Mouse (Mus musculus) embryonic facial prominence, embryonic 13.5 days (tissue): ENCODE data around the gene Fbxw7. TPM values are rescaled to one million over a fixed set of nuclear protein-coding genes. Genes with fewer than 3 reads are reported as not detected.
A peak's percentile ranks its signal among the peaks of the same experiment; 100 is the strongest.

Experiments used
- ATAC-seq: fragments of 200-750 bp; cut with Nextera tagmentation; 2 replicates; pipeline ENCODE4 v1.8.0; 2017; ENCODE audit warnings: low read depth; ENCODE audit not compliant: insufficient number of reproducible peaks, insufficient read depth, low FRiP score, low TSS enrichment
- H3K27ac ChIP-seq: fragments of 300-500 bp; sonication (generic); 2 replicates; pipeline ENCODE4 v1.5.1; 2015; ENCODE audit warnings: moderate library complexity, mild to moderate bottlenecking, inconsistent platforms
- H3K27me3 ChIP-seq: fragments of 300-500 bp; sonication (generic); 2 replicates; pipeline ENCODE4 v1.6.1; 2015; ENCODE audit warnings: mild to moderate bottlenecking, inconsistent platforms
- H3K36me3 ChIP-seq: fragments of 300-500 bp; sonication (generic); 2 replicates; pipeline ENCODE4 v1.6.1; 2015; ENCODE audit warnings: mild to moderate bottlenecking, inconsistent platforms
- H3K4me1 ChIP-seq: fragments of 300-500 bp; sonication (generic); 2 replicates; pipeline ENCODE4 v1.6.1; 2015; ENCODE audit warnings: inconsistent platforms
- H3K4me2 ChIP-seq: fragments of 300-500 bp; sonication (generic); 2 replicates; pipeline ENCODE4 v1.6.1; 2015; ENCODE audit warnings: moderate library complexity, mild to moderate bottlenecking, inconsistent platforms
- H3K4me3 ChIP-seq: fragments of 300-500 bp; sonication (generic); 2 replicates; pipeline ENCODE4 v1.5.1; 2015; ENCODE audit warnings: mild to moderate bottlenecking, inconsistent platforms
- H3K9ac ChIP-seq: fragments of 300-500 bp; sonication (generic); 2 replicates; pipeline ENCODE4 v1.6.1; 2015; ENCODE audit warnings: mild to moderate bottlenecking, inconsistent platforms
- H3K9me3 ChIP-seq: fragments of 300-500 bp; sonication (generic); 2 replicates; pipeline ENCODE4 v1.6.1; 2016; ENCODE audit warnings: inconsistent platforms
- WGBS: fragments of 180-500 bp; shearing (Covaris S2); methylation state at CpG from one replicate; pipeline ENCODE4 v1.1.7; 2015; ENCODE audit warnings: mixed read lengths; 5-methylcytosine and 5-hydroxymethylcytosine counted together
- polyA plus RNA-seq: library from polyadenylated mRNA; unstranded; fragments of >200 nt; fragmentation: Nextera tagmentation; extraction: Ambion mirVana; gene quantifications from 2 replicates; pipeline ENCODE4 v1.2.1, GENCODE M21; 2015

Fbxw7 gene
- polyA plus RNA-seq, 1 experiment from 2014 or later, result 14.5 TPM

DNA sequence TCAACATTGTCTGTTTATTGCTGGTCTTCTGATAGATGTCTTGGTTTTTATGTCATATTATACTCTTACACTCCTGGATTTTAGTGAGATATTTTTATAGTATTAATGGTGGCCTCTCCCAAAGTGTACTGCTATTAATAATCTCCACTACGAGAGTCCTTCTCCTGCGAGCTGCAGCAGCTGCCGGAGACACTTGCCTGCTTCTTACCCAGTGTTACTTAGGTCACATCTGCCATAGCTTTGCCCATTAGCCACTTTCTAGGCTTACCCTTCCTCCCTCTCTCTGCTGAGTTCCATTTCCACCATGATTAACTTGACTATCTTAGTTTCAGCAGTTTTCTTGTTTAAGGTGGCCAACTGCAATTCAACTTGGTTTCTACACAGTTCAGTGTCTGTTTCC lies 115.6 kb downstream of the Fbxw7 start:
- 83% methylated on average over 3 of the region's 3 CpGs for WGBS
- Histone ChIP-seq H3K27me3 (no peaks in the 10 kb centered on the region), H3K4me2 (no peak overlapping the region), H3K36me3 (no peaks in the 10 kb centered on the region), H3K4me3 (no peak overlapping the region), H3K9ac (no peak overlapping the region), H3K4me1 (no peaks in the 10 kb centered on the region), H3K27ac (no peak overlapping the region), H3K9me3 (no peaks in the 10 kb centered on the region)
- ATAC-seq, result no peak

DNA sequence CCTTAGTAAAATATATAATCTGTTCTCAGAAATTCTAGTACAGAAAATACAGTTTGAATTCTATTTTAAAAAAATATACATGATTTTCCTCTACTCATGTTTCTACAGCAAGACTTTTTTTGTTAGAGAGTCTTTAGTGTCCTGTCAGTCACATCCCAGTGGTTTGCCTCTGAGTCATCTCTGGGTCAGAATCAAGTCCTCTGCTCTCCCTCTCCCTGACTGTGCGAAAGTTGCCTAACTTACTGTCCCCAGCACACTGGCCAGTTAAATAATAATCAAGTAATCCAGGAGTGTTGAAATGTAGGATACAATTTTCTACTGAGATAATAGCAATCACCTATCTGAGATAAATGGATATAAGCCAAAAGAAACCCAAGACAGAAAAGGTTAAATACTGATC lies 120.7 kb downstream of the Fbxw7 start:
- Histone ChIP-seq H3K4me2 (no peak overlapping the region), H3K9ac (no peak overlapping the region), H3K27me3 (no peaks in the 10 kb centered on the region), H3K27ac (no peak overlapping the region), H3K4me1 (peaks cover 6% of the 10 kb centered on the region), H3K9me3 (no peaks in the 10 kb centered on the region), H3K4me3 (no peak overlapping the region), H3K36me3 (no peaks in the 10 kb centered on the region)
- ATAC-seq, result no peak
- 84% methylated on average over 1 of the region's 1 CpGs for WGBS

DNA sequence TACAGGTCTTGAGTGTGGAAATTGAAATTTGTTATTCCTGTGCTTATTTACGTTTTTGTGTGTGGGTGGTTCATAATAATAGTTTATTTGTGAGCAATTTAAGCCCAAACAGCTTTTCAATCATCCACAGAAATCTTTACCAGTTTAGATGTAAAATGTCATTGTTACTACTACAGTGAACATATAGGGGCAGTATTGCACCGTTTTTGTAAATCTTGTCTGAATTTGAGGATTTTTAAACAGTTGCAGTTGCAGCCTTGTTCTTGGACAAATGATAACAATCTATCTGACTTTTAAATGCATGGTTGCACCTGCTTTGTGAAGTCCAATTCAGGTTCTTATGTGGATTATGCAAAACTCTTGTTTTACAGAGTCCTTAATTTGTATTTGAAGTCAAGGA lies 121.2 kb downstream of the Fbxw7 start:
- Histone ChIP-seq H3K27me3 (no peaks in the 10 kb centered on the region), H3K36me3 (no peaks in the 10 kb centered on the region), H3K4me2 (no peak overlapping the region), H3K4me1 (peaks cover 6% of the 10 kb centered on the region), H3K27ac (no peak overlapping the region), H3K4me3 (no peak overlapping the region), H3K9me3 (no peaks in the 10 kb centered on the region), H3K9ac (no peak overlapping the region)
- ATAC-seq, result no peak
- 40% methylated on average over 2 of the region's 2 CpGs for WGBS

DNA sequence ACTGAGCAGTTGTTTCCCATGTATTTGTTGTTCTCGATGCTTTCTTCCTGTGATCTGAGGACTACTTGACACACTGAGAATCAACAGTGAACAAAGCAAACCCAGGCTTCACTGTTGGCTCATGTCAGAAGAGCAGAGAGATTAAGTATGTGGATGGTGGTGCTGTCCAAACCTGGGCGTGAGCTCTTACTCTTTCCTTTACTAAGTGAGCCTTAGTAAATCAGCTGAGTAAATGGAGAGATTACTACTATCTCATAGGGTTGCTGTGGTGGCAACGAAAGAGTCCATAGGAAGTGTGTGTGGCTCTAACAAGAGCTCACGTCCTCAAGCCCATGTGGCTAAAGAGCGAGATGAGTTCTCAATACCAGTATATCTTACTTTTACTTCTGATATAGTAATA lies 121.9 kb downstream of the Fbxw7 start:
- ATAC-seq, result no peak
- 90% methylated on average over 5 of the region's 5 CpGs for WGBS

DNA sequence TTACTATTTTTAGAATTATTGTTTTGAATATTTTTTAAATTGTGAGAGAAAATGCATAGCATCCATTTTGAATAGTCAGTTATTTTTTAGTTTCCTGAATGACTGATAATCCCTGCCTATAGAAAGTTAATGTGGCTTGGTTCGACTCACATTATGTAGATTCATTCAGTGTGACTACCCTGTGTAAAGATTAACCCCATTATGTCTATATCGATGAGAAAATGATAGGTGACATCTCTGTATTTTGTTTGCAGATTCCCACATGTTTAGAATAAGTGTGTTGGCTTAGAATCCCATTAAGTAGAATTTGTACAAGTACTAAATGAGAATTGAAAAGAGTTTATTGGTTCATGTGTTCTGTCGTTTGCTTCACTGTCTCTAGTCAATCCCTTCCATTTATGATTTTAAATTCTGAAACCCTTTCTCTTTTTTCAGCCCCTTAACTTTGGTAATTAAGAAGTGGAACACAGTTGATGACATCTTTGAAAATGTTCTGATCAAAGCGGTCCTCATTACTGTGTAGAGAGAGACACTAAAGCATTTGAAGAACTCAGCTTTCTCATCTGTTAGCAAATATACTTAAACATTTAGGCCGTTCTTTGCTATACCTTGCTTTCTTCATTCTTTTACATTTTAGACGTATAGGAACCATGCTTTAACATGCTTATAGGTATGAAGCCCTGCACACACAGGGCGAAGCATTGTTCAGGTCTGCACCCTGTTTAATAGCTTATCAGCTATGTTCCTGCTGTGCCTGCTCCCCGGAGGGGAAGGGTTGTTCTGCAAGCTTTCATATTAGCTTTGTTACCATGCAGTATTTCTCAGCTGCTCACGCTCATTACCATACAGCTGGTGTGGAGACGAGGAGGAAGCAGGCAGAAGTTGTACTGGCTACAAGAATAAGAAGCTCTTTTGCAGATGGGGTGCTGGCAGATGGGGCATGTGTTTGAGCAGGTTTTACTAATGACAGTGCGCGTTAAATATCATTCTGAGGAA lies 122.6 kb downstream of the Fbxw7 start:
- Histone ChIP-seq H3K9ac (no peak overlapping the region), H3K27me3 (no peaks in the 10 kb centered on the region), H3K4me1 (peaks cover 6% of the 10 kb centered on the region), H3K27ac (no peak overlapping the region; the same call in 1 of the 2 replicates), H3K9me3 (no peaks in the 10 kb centered on the region), H3K36me3 (no peaks in the 10 kb centered on the region), H3K4me2 (no peak overlapping the region), H3K4me3 (no peak overlapping the region)
- 0 out of 2 replicates have a peak, but pooled peaks have one; percentile 32 for ATAC-seq
- WGBS, result 60% methylated on average over 12 of the region's 12 CpGs

More for the DNA sequence above, 121.9 kb downstream of the Fbxw7 start:
- H3K4me3 ChIP-seq, result no peak overlapping the region
- H3K9me3 ChIP-seq, result no peaks in the 10 kb centered on the region
- H3K27ac ChIP-seq, result no peak overlapping the region
- H3K4me1 ChIP-seq, result peaks cover 6% of the 10 kb centered on the region
- no peaks in the 10 kb centered on the region for H3K27me3 ChIP-seq
- H3K36me3 ChIP-seq, result no peaks in the 10 kb centered on the region
- no peak overlapping the region for H3K4me2 ChIP-seq
- no peak overlapping the region for H3K9ac ChIP-seq

DNA sequence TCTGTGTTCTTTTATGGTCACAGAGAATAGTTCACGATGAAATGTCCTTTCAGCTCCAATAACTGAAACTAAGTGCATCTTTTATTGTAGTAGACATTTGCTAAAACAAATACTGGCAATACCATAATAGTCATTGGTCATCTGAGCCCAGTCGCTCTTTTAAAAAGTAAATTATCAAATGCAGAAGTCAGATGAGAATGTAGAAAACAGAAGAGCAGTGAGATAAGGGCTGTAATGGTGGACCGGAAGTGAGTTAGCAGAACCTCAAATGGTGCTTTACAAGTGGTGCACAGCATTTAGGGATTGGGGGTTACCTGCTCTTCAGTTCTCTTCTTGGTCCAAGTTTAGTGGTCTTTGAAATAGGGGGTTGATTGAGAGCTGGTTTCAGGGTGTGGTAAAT lies 129.9 kb downstream of the Fbxw7 start:
- Histone ChIP-seq H3K36me3 (no peaks in the 10 kb centered on the region), H3K9me3 (no peaks in the 10 kb centered on the region), H3K9ac (no peak overlapping the region), H3K27me3 (no peaks in the 10 kb centered on the region), H3K4me2 (no peak overlapping the region), H3K4me1 (no peaks in the 10 kb centered on the region), H3K4me3 (no peak overlapping the region), H3K27ac (no peak overlapping the region)
- ATAC-seq, result no peak
- 94% methylated on average over 3 of the region's 3 CpGs for WGBS

DNA sequence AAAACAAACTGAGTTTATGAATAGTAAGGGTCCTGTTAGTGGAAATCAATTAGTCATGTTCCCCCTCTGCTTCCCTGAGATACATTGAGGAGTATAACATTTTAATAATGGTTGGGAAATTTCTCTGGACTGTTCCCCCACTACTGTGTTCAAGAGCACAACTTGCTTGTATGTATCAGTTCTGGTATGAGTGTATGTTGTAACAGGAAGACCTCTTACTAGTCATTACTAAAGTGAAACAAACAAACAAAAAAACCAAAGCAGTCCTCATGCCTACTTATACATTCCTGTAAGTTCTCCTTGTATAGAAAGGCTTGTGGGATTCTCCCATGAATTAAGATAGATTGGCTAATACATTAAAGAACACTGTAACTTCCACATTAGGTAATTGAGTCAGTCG lies 131.3 kb downstream of the Fbxw7 start:
- 92% methylated on average over 1 of the region's 1 CpGs for WGBS
- H3K9ac ChIP-seq, result no peak overlapping the region

DNA sequence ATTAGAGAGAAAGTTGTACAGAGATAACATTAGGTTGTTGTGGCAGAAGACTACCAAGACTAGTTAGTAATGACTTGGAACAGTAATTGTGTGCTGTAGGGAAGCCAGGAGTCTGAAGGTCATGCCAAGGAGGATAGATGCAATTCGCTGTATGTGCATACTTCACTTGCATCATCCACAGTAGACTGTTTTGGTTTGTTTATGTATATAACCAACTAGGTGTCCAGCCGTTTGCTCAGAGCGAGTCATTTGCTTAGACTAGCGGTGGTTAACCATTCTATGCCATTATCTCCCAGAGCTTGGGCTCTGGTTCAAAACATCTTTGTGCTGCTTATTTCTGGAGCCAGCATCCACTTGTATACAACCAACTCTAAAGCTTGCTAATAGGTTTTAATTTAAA lies 134.3 kb downstream of the Fbxw7 start:
- no peaks in the 10 kb centered on the region for H3K9me3 ChIP-seq
- no peak overlapping the region for H3K9ac ChIP-seq
- no peak for ATAC-seq
- 83% methylated on average over 4 of the region's 4 CpGs for WGBS
- H3K4me3 ChIP-seq, result no peak overlapping the region
- no peaks in the 10 kb centered on the region for H3K4me1 ChIP-seq
- no peaks in the 10 kb centered on the region for H3K27me3 ChIP-seq
- H3K27ac ChIP-seq, result no peak overlapping the region
- H3K4me2 ChIP-seq, result no peak overlapping the region
- H3K36me3 ChIP-seq, result no peaks in the 10 kb centered on the region

More for the DNA sequence above, 131.3 kb downstream of the Fbxw7 start:
- ATAC-seq, result no peak
- Histone ChIP-seq H3K36me3 (no peaks in the 10 kb centered on the region), H3K4me2 (no peak overlapping the region), H3K4me3 (no peak overlapping the region), H3K27ac (no peak overlapping the region), H3K27me3 (no peaks in the 10 kb centered on the region), H3K9me3 (no peaks in the 10 kb centered on the region), H3K4me1 (no peaks in the 10 kb centered on the region)

DNA sequence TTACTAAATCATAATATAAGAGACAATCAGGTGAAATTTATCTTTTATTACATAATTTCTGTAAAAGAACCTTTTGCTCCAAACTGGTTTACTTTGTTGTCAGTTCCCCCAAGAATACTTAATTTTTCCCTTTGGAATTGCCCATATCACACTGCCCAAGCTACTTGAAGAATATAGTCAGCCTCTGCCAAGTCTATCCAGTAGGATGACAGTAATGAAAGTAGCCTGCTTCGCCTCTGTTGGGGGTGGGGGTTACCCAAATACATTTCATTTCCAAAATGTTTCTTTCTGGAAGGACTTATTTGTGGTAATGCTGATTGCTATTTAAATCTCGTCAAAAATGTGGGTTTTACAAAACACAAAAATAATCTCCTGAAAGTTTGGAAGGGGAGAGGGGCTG lies 136.6 kb downstream of the Fbxw7 start:
- no peaks in the 10 kb centered on the region for H3K4me1 ChIP-seq
- peak overlapping the region; percentile 70 for H3K4me2 ChIP-seq
- no peaks in the 10 kb centered on the region for H3K9me3 ChIP-seq
- H3K27me3 ChIP-seq, result no peaks in the 10 kb centered on the region
- WGBS, result 15% methylated on average over 2 of the region's 2 CpGs
- ATAC-seq, result 0 out of 2 replicates have a peak, but pooled peaks have one; percentile 10
- H3K36me3 ChIP-seq, result no peaks in the 10 kb centered on the region
- H3K4me3 ChIP-seq, result peak overlapping the region; percentile 48
- H3K27ac ChIP-seq, result no peak overlapping the region
- H3K9ac ChIP-seq, result peak overlapping the region; percentile 73; the same call in 1 of the 2 replicates

DNA sequence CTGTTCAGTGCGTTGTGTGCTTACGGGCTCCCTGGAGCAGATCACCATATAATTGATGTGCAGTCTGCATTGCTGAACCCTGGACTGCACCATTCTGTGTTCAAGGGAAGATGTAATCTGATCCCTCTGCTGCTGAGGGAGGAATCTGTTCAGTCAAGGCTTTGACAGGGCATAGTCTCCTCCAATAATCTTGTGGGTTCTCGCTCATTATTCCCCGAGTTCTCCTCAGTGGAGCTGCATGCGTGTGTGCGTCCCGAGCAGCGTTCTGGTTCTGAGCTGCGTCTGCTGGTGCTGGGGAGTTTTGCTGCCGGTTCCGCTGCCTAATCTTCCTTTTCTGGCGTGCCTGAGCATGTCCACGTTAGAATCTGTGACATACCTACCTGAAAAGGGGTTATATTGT lies 137.1 kb downstream of the Fbxw7 start:
- peak overlapping the region; percentile 83 for H3K27ac ChIP-seq

DNA sequence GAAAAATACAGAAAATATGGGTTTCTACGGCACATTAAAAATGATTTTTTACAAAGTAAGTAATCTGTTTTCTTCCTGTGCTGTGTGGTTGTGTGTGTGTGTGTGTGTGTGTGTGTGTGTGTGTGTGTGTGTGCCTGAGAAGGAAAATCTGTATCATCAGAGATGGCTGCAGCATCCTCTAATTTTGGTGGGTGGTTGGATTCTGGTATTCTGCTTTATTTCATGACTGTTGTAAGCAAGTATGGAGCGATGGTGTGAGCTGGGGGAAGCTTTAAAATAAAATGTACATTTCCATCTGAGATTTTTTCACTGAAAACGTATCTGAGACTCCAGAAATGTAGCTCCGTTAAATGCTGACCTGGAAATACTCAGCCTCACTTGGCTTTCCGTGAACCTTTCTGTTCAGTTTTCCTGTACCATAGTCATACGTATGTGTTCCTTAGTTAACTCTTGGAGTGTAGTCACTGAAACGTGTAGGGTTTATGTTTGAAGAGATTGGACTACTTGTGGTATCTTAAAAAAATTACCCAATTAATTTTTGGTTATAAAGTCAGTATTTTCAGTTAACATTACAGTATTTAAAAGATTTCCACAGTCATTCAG lies 137.6 kb downstream of the Fbxw7 start:
- Histone ChIP-seq H3K36me3 (no peaks in the 10 kb centered on the region), H3K27ac (peak overlapping the region; percentile 83), H3K4me1 (no peaks in the 10 kb centered on the region), H3K27me3 (no peaks in the 10 kb centered on the region), H3K4me3 (peak overlapping the region; percentile 48), H3K9me3 (no peaks in the 10 kb centered on the region), H3K9ac (peak overlapping the region; percentile 73), H3K4me2 (peak overlapping the region; percentile 70)
- WGBS, result 52% methylated on average over 7 of the region's 7 CpGs
- ATAC-seq, result no peak

More for the DNA sequence above, 137.1 kb downstream of the Fbxw7 start:
- ATAC-seq, result peak; percentile 94
- H3K27me3 ChIP-seq, result no peaks in the 10 kb centered on the region
- H3K4me3 ChIP-seq, result peak overlapping the region; percentile 48
- H3K4me2 ChIP-seq, result peak overlapping the region; percentile 70
- H3K4me1 ChIP-seq, result no peaks in the 10 kb centered on the region
- WGBS, result 5% methylated on average over 13 of the region's 13 CpGs
- no peaks in the 10 kb centered on the region for H3K36me3 ChIP-seq
- peak overlapping the region; percentile 73 for H3K9ac ChIP-seq
- H3K9me3 ChIP-seq, result no peaks in the 10 kb centered on the region
